ENCODE assay signal across 8 mouse cellular contexts in the genomic region with DNA sequence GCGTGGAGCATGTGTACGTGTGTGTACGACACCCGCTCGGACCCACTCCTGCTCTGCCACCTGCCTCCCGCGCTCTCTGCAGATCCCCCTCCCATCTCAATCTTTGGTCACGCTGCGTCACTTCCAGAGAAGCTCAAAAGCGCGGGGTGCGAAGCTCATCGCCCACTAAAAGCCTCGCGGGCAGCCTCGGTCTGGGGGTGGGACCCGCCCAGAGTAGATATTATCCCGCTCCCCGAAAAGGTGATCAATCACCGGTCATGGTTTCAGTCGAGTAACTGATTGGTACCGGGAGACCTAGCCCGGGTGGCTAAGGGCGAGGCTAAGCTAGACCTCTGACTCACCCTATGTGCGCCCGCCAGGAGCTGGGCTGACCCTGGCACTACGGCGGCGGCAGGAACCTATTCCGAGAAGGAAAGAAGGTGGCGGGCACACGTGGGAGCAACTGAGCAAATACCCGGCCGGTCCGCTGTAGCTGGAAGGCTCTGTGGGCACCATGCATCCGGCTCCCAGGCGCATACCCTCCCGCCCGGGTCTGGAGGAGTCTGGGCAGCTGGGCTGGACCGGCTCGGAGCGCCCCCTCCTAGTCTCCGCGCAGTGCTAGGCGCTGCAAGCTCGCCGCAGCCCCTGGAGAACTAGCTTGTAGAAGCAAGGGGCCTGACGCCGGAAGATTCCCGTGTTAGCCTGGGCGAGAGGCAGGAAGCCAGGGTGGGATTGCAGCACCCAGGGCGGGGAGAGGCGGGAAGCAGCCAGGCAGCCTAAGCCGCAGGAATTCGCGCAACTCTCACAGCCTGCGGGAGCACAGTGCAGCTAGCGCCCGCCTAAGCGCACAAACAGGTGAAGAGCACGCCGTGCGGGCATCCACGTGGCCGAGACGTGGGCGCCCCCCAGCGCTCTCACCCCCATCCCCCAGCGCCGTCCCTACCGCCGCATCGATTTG. TPM values are rescaled to one million over a fixed set of nuclear protein-coding genes. Genes with fewer than 3 reads are reported as not detected.
A peak's percentile ranks its signal among the peaks of the same experiment; 100 is the strongest.
DNase-seq lines count a peak whose midpoint lies in the region; ATAC-seq and TF ChIP-seq lines count a peak whose summit lies in the region.

No protein-coding gene starts in this region.

- H3K9ac ChIP-seq in intestine, embryonic 14.5 days (ENCODE audit: low read length), result peak overlapping the region; percentile 73
- H3K9ac ChIP-seq in limb, embryonic 11.5 days (ENCODE audit: low read length), result peak overlapping the region; percentile 84
- peak overlapping the region; percentile 68 for H3K9ac ChIP-seq in midbrain, embryonic 12.5 days (replicated peaks)
- H3K9ac ChIP-seq in stomach, embryonic 15.5 days, result peak overlapping the region; percentile 68

- peak overlapping the region; percentile 90 for H3K27ac ChIP-seq in gastrocnemius, adult 2 months
- peak overlapping the region; percentile 89 for H3K27ac ChIP-seq in intestine, embryonic 14.5 days (ENCODE audit: low read depth)
- peak overlapping the region; percentile 16 for H3K27ac ChIP-seq in limb, embryonic 11.5 days (replicated peaks; ENCODE audit: low read depth, low read length)
- peak overlapping the region; percentile 39 for H3K27ac ChIP-seq in midbrain, embryonic 12.5 days (replicated peaks)
- peak overlapping the region; percentile 73 for H3K27ac ChIP-seq in stomach, embryonic 15.5 days

- peaks cover 29% of the 10 kb centered on the region for H3K4me1 ChIP-seq in intestine, embryonic 14.5 days (replicated peaks; ENCODE audit: control insufficient read depth, insufficient read depth, low read length)
- H3K4me1 ChIP-seq in limb, embryonic 11.5 days (ENCODE audit: control insufficient read depth, insufficient read depth, low read length), result peaks cover 34% of the 10 kb centered on the region
- peaks cover 55% of the 10 kb centered on the region for H3K4me1 ChIP-seq in midbrain, embryonic 12.5 days
- H3K4me1 ChIP-seq in stomach, embryonic 15.5 days, result peaks cover 35% of the 10 kb centered on the region

- intact Hi-C loops in gastrocnemius, adult 2 months (cut with DNase I), result loop anchor here (10.0 kb wide), 2 partner anchors 1402 to 1562 kb away; no protein-coding TSS in a partner anchor

- peak; percentile 66 for DNase-seq in layer of hippocampus, adult 11-12 months (ENCODE audit: low spot score)
- DNase-seq in layer of hippocampus, adult 9-10 months (ENCODE audit: low spot score), result no peak
- DNase-seq in cerebellum, adult 8-10 months, result peak; percentile 29
- DNase-seq in gastrocnemius, adult 2 months, result peak; percentile 69
- DNase-seq in intestine, embryonic 14.5 days (ENCODE audit: low spot score), result peak; percentile 86
- peak; percentile 79 for DNase-seq in limb, embryonic 11.5 days (ENCODE audit: low spot score)

- no peaks in the 10 kb centered on the region for H3K27me3 ChIP-seq in intestine, embryonic 14.5 days (replicated peaks; ENCODE audit: control insufficient read depth, insufficient read depth, low read length)
- H3K27me3 ChIP-seq in limb, embryonic 11.5 days (ENCODE audit: control insufficient read depth, insufficient read depth, low read length), result no peaks in the 10 kb centered on the region
- peaks cover 92% of the 10 kb centered on the region for H3K27me3 ChIP-seq in midbrain, embryonic 12.5 days
- H3K27me3 ChIP-seq in stomach, embryonic 15.5 days (replicated peaks), result 0 out of 2 replicates have a peak, but pooled peaks cover 9% of the 10 kb centered on the region

- H3K9me3 ChIP-seq in intestine, embryonic 14.5 days (ENCODE audit: control insufficient read depth, low read length), result no peaks in the 10 kb centered on the region
- no peaks in the 10 kb centered on the region for H3K9me3 ChIP-seq in limb, embryonic 11.5 days (ENCODE audit: control insufficient read depth, low read length)
- no peaks in the 10 kb centered on the region for H3K9me3 ChIP-seq in midbrain, embryonic 12.5 days
- no peaks in the 10 kb centered on the region for H3K9me3 ChIP-seq in stomach, embryonic 15.5 days

- ATAC-seq in intestine, embryonic 14.5 days (replicated peaks; ENCODE audit: low FRiP score, low TSS enrichment, low read depth), result peak; percentile 65
- ATAC-seq in limb, embryonic 11.5 days (ENCODE audit: insufficient number of reproducible peaks, low FRiP score, low TSS enrichment, low read depth), result peak; percentile 19; the same call in 1 of the 2 replicates
- ATAC-seq in midbrain, embryonic 12.5 days (ENCODE audit: low FRiP score, low read depth), result peak; percentile 63
- ATAC-seq in stomach, embryonic 15.5 days (ENCODE audit: insufficient read depth, low FRiP score, low read depth), result peak; percentile 37

- H3K4me3 ChIP-seq in gastrocnemius, adult 2 months, result peak overlapping the region; percentile 75
- H3K4me3 ChIP-seq in intestine, embryonic 14.5 days (ENCODE audit: low read depth, low read length), result peak overlapping the region; percentile 73
- peak overlapping the region; percentile 61 for H3K4me3 ChIP-seq in limb, embryonic 11.5 days (ENCODE audit: low read depth, low read length)
- H3K4me3 ChIP-seq in midbrain, embryonic 12.5 days, result peak overlapping the region; percentile 66
- peak overlapping the region; percentile 68 for H3K4me3 ChIP-seq in stomach, embryonic 15.5 days (replicated peaks)

- H3K36me3 ChIP-seq in intestine, embryonic 14.5 days (ENCODE audit: control insufficient read depth, insufficient read depth, low read length), result no peaks in the 10 kb centered on the region
- H3K36me3 ChIP-seq in limb, embryonic 11.5 days (ENCODE audit: control insufficient read depth, insufficient read depth, low read length), result no peaks in the 10 kb centered on the region
- H3K36me3 ChIP-seq in midbrain, embryonic 12.5 days, result no peaks in the 10 kb centered on the region
- H3K36me3 ChIP-seq in stomach, embryonic 15.5 days, result no peaks in the 10 kb centered on the region

- no peak; the same call in 1 of the 2 replicates for TF ChIP-seq CTCF in gastrocnemius, adult 2 months (IDR thresholded peaks at IDR 0.05)

- WGBS in intestine, embryonic 14.5 days, result under 1% methylated on average over 73 of the region's 73 CpGs
- WGBS in limb, embryonic 11.5 days, result under 1% methylated on average over 73 of the region's 73 CpGs
- WGBS in midbrain, embryonic 12.5 days, result under 1% methylated on average over 73 of the region's 73 CpGs
- WGBS in stomach, embryonic 15.5 days, result under 1% methylated on average over 73 of the region's 73 CpGs

- peak overlapping the region; percentile 68 for H3K4me2 ChIP-seq in intestine, embryonic 14.5 days (ENCODE audit: low read length)
- H3K4me2 ChIP-seq in limb, embryonic 11.5 days (ENCODE audit: low read depth, severe bottlenecking), result peak overlapping the region; percentile 95
- H3K4me2 ChIP-seq in midbrain, embryonic 12.5 days (replicated peaks), result peak overlapping the region; percentile 91
- H3K4me2 ChIP-seq in stomach, embryonic 15.5 days, result peak overlapping the region; percentile 96

RNA-seq across cellular contexts. Expression of a gene that starts 3.3 kb away (rescaled TPM):
- 1 to 10 TPM; 2.9 to 6.8 TPM for total RNA-seq in gastrocnemius, adult 2 months (2021)
- 43.8 and 44.0 TPM in 2 replicates for polyA plus RNA-seq in intestine, embryonic 14.5 days (2014; fragmentation: Nextera tagmentation; extraction: Ambion mirVana)
- 58.9 and 65.0 TPM in 2 replicates for polyA plus RNA-seq in limb, embryonic 11.5 days (2014; fragmentation: Nextera tagmentation; extraction: Ambion mirVana)
- 20.7 and 26.0 TPM in 2 replicates for polyA plus RNA-seq in midbrain, embryonic 12.5 days (2016; fragmentation: Nextera tagmentation; extraction: Ambion mirVana)
- polyA plus RNA-seq in stomach, embryonic 15.5 days (2015; fragmentation: Nextera tagmentation; extraction: Ambion mirVana), result 28.0 and 35.5 TPM in 2 replicates

Comparison
In these comparisons a context has a peak if more than half of its experiments do, and no peak if none do; other contexts are left out.
1. H3K27ac ChIP-seq: peak in every context shown above with its lines; median percentile 90 in gastrocnemius, adult 2 months; 89 in intestine, embryonic 14.5 days; 73 in stomach, embryonic 15.5 days; 39 in midbrain, embryonic 12.5 days; 16 in limb, embryonic 11.5 days.